Mouse (Mus musculus) right cerebral cortex, adult 18-20 months (tissue): ENCODE results near the gene Ms4a6b.
"Not testable (repeated sequence)": the region's sequence is repeated elsewhere in the genome, so short reads cannot be mapped to it uniquely, and the experiment has no call there.

Experiments used
- DNase-seq: peaks from one replicate; pipeline ENCODE4 v3.0.0; 2022; ENCODE audit warnings: mixed read lengths

Gene Ms4a6b

GRCm38 (mm10) chr19:11516246-11516645, at the start of gene Ms4a6b:
Gene Ms4a6b, plus strand, starts transcription at chr19:11516512.
- DNase-seq: no peak

- not testable (repeated sequence) for DNase-seq
Observed at GRCm38 (mm10) chr19:11468361-11468760, 48.0 kb upstream of the Ms4a6b start.

- DNase-seq: not testable (repeated sequence)
Observed at GRCm38 (mm10) chr19:11469215-11469614, 47.1 kb upstream of the Ms4a6b start, which contains the start of gene Ms4a6c. Gene Ms4a6c, plus strand, starts transcription at chr19:11469366.

GRCm38 (mm10) chr19:11479714-11480113, 36.6 kb upstream of the Ms4a6b start:
- DNase-seq: no peak

- DNase-seq: no peak
Observed at GRCm38 (mm10) chr19:11482684-11483083, 33.6 kb upstream of the Ms4a6b start.

- DNase-seq: no peak
Observed at GRCm38 (mm10) chr19:11483941-11484340, 32.4 kb upstream of the Ms4a6b start.

GRCm38 (mm10) chr19:11484388-11484787, 31.9 kb upstream of the Ms4a6b start:
- DNase-seq: peak; percentile 20

GRCm38 (mm10) chr19:11485266-11485665, 31.0 kb upstream of the Ms4a6b start:
- no peak for DNase-seq

- peak; percentile 46 for DNase-seq
Observed at GRCm38 (mm10) chr19:11485746-11486145, 30.6 kb upstream of the Ms4a6b start, which contains the start of gene Gm8369. Gene Gm8369, plus strand, starts transcription at chr19:11485938.

- no peak for DNase-seq
Observed at GRCm38 (mm10) chr19:11486599-11486998, 29.7 kb upstream of the Ms4a6b start.

- no peak for DNase-seq
Observed at GRCm38 (mm10) chr19:11491406-11492189, 24.7 kb upstream of the Ms4a6b start.

GRCm38 (mm10) chr19:11492671-11493070, 23.6 kb upstream of the Ms4a6b start:
- no peak for DNase-seq

- no peak for DNase-seq
Observed at GRCm38 (mm10) chr19:11494519-11494918, 21.8 kb upstream of the Ms4a6b start.

- DNase-seq: no peak
Observed at GRCm38 (mm10) chr19:11496361-11496760, 20.0 kb upstream of the Ms4a6b start.

- DNase-seq: not testable (repeated sequence)
Observed at GRCm38 (mm10) chr19:11497300-11497699, 19.0 kb upstream of the Ms4a6b start.

GRCm38 (mm10) chr19:11500796-11501195, 15.5 kb upstream of the Ms4a6b start:
- DNase-seq: no peak

GRCm38 (mm10) chr19:11501326-11501725, 15.0 kb upstream of the Ms4a6b start:
- DNase-seq: no peak

GRCm38 (mm10) chr19:11504857-11505256, 11.5 kb upstream of the Ms4a6b start:
- DNase-seq: no peak

- no peak for DNase-seq
Observed at GRCm38 (mm10) chr19:11513458-11513857, 2.9 kb upstream of the Ms4a6b start.

GRCm38 (mm10) chr19:11516845-11517244, 533 bp downstream of the Ms4a6b start:
- no peak for DNase-seq

- not testable (repeated sequence) for DNase-seq
Observed at GRCm38 (mm10) chr19:11517373-11517772, 1.1 kb downstream of the Ms4a6b start.

GRCm38 (mm10) chr19:11518356-11518755, 2.0 kb downstream of the Ms4a6b start:
- DNase-seq: not testable (repeated sequence)

- DNase-seq: no peak
Observed at GRCm38 (mm10) chr19:11520146-11520545, 3.8 kb downstream of the Ms4a6b start.

- no peak for DNase-seq
Observed at GRCm38 (mm10) chr19:11533421-11533820, 17.1 kb downstream of the Ms4a6b start.
